Mouse (Mus musculus): ENCODE results near the gene Cdc6. TPM values are rescaled to one million over a fixed set of nuclear protein-coding genes. Genes with fewer than 3 reads are reported as not detected.

Cdc6 gene
- total RNA-seq, 2 experiments from 2014 or later, result 7.5 to 9.1 TPM

- DNase-seq (ENCODE audit: low spot score in 2 of 2), result peak in 1 of 2 experiments; percentile 70
Observed at GRCm38 (mm10) chr11:98959437-98960312, 52.1 kb downstream of the Cdc6 start.

DNA sequence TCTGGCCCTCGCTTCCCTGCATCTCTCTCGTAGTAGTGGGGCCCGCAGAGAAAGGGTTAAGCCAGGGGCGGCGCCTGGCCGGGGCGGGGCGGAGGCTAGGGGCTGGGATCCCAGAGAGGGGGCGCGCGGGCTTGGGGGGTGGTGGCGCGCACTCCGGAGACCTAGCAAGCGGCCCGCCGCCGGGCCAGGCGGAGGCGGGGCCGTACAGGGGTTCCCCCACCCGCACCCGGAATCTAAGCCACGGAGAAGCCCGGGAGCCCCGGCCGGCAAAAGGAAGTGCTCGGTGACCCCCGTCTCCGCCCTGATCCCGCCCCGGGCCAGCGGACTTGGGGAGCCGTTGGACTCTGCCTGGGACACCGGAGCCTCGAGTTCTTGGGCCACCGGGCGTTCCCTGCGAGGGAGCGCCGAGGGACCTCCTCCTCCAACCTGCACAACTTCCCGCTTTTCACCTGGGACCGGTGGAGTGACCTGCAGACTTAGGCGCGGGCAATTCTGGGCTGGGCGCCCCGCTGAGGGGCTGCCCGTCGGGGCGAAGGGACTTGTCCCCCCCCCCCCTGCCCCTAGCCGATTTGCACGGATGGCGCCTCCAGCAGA is 52.8 kb downstream of the Cdc6 start:
- peak in 1 of 2 experiments; percentile 70 for DNase-seq (ENCODE audit: low spot score in 2 of 2)

GRCm38 (mm10) chr11:98961051-98961592 is 53.5 kb downstream of the Cdc6 start:
- DNase-seq (ENCODE audit: low spot score in 2 of 2), result no peak

DNA sequence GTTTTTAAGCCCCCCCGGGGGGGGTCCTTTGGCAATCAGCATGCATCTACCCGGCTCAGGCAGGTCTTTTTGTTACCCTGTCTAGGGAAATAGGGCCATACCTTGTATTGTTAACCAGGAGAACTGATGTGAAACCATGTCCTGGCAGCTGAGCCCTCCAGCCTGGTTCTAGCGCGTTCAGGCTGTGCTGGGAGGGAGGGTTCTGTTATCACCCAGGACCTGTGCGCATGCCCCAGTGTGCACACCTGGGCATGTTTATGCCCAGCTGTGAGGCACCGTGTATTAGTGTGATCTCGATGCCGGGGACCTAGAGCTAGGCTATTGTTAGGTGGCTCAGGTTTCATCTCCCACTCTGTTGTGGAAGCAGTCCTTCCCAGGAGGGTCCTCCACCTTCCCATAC is 54.2 kb downstream of the Cdc6 start:
- DNase-seq (ENCODE audit: low spot score in 2 of 2), result no peak

- DNase-seq (ENCODE audit: low spot score in 2 of 2), result no peak
Observed at GRCm38 (mm10) chr11:98962421-98963095, 55.0 kb downstream of the Cdc6 start.

GRCm38 (mm10) chr11:98963191-98964021 is 55.8 kb downstream of the Cdc6 start:
- peak in 1 of 2 experiments; percentile 69 for DNase-seq (ENCODE audit: low spot score in 2 of 2)

DNA sequence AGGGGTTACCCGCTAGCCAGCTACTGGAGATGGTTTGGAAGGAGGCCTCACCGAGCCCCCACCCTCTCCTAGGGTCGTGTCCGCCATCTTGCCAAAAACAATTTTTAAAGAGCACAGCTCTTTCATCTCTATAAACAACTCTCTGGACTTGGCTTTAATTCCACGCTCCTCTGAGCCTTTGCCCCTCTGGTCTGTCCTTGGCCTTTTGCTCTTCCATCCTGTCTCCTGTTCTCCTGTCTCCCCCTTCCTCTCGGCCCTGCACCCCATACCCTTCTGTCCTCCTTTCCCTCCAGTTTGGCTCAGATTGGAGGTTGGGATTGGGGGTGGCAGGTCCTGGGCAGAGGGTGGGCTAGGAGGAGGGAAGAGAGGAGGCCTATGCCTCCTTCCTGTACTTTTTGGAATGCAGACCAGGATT is 56.6 kb downstream of the Cdc6 start:
- DNase-seq (ENCODE audit: low spot score in 2 of 2), result no peak

- DNase-seq (ENCODE audit: low spot score in 2 of 2), result peak in 1 of 2 experiments; percentile 17
Observed at GRCm38 (mm10) chr11:98964616-98965415, 57.2 kb downstream of the Cdc6 start.

DNA sequence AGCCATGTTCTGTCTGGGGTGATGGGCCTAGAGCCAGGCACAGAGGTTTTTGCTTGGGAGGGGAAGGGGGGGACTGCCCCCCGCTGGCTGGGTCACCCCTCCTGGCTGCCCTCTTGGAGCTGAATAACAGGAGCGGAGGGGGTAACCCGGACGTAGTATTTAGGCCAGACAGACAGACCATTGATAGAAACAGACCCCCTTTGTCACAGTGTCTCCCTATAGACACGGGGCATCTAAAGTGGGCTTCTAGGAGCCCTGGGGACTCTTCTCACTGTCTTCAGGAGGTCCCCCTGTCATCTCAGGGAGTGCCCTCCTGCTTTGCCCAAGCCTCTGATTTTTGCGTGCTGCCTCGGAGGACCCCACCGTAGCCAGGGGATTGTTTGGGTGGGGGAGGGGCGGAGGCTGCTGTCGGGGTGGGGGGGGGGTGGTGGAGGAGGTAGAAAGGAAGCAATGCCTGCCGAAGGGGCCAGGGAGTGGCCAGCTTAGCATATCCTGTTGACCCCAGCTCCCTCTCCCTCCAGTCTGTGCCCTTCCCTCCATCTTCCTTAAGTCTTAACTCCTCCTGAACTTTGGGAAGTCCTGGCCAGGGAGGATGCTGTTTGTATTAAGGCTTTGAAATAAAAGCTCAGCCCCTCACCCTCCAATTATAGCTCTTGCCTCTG is 57.9 kb downstream of the Cdc6 start:
- peak in 1 of 2 experiments; percentile 4 for DNase-seq (ENCODE audit: low spot score in 2 of 2)

GRCm38 (mm10) chr11:98966499-98967141 is 59.0 kb downstream of the Cdc6 start:
- DNase-seq (ENCODE audit: low spot score in 2 of 2), result no peak

GRCm38 (mm10) chr11:98968079-98968478 is 60.5 kb downstream of the Cdc6 start:
- no peak for DNase-seq (ENCODE audit: low spot score in 2 of 2)

GRCm38 (mm10) chr11:98968716-98969495 is 61.3 kb downstream of the Cdc6 start:
- no peak for DNase-seq (ENCODE audit: low spot score in 2 of 2)

- no peak for DNase-seq (ENCODE audit: low spot score in 2 of 2)
Observed at GRCm38 (mm10) chr11:98969496-98969927, 61.9 kb downstream of the Cdc6 start.

DNA sequence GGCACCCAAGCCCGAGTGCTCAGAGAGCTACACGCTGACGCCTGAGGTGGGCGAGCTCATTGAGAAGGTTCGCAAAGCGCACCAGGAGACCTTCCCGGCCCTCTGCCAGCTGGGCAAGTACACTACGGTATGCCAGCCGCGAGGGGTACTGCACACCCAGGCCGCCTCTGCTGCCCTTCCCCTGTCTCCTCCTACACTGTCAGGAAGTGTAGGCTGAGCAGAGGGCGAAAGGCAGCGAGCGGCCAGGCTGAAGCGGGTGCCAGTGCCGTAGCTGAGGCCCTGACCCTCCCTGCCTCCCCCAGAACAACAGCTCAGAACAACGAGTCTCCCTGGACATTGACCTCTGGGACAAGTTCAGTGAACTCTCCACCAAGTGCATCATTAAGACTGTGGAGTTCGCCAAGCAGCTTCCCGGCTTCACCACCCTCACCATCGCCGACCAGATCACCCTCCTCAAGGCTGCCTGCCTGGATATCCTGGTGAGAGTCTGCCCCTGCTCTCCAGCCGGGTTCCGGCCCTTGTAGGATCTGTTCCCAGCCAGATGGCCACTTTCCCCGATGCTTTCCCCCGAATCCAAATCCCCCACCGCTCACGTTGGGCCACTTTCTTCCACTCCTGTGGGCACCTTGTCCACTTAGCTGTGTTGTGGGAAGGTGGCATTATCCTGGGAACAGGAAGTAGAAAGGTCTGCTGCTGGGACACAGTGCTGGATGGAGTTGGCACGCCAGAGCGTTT is 62.8 kb downstream of the Cdc6 start:
- no peak for DNase-seq (ENCODE audit: low spot score in 2 of 2)

- no peak for DNase-seq (ENCODE audit: low spot score in 2 of 2)
Observed at GRCm38 (mm10) chr11:98971316-98972031, 63.9 kb downstream of the Cdc6 start.

DNA sequence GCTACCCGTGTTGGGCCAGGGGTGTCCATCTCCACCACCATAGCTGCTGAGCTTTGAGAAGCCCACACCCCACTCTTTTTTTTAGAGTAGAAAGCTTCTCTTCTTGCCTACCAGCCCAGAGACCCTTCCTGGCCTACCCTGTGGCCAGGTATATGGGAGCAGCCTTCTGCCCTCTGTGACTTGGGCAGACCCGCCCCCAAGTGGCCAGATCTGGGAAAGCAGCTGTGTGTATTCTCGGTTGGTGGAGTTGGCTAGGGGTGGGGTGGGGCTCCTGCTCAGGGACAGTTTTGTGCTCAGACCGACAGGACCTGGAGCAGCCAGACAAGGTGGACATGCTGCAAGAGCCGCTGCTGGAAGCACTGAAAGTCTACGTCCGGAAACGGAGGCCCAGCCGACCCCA is 64.6 kb downstream of the Cdc6 start:
- peak in 1 of 2 experiments; percentile 75 for DNase-seq (ENCODE audit: low spot score in 2 of 2)

Measured in adrenal gland, postnatal 4 days (tissue).